Mouse (Mus musculus) cerebellum, adult 2 months (tissue): ENCODE data around the gene Soga1. TPM values are rescaled to one million over a fixed set of nuclear protein-coding genes. Genes with fewer than 3 reads are reported as not detected.
A peak's percentile ranks its signal among the peaks of the same experiment; 100 is the strongest.

Experiments
- DNase-seq, 2 experiments: peaks; one replicate each; pipeline ENCODE4 v3.0.0; 2021
- H3K27ac ChIP-seq: fragments of 200-500 bp; 2 replicates; pipeline ENCODE4 v1.5.1; 2012; ENCODE audit warnings: low read length, control low read depth, inconsistent platforms; ENCODE audit not compliant: insufficient read depth
- H3K27me3 ChIP-seq: fragments of 200-500 bp; 2 replicates; pipeline ENCODE4 v1.6.1; 2012; ENCODE audit warnings: inconsistent platforms, mild to moderate bottlenecking, low read length, moderate library complexity; ENCODE audit not compliant: control insufficient read depth, insufficient read depth
- H3K4me1 ChIP-seq: fragments of 200-500 bp; 2 replicates; pipeline ENCODE4 v1.6.1; 2011; ENCODE audit warnings: low read length; ENCODE audit not compliant: control insufficient read depth, insufficient read depth
- H3K4me3 ChIP-seq: fragments of 200-500 bp; replicated peaks from 2 replicates; pipeline ENCODE3; 2011; ENCODE audit warnings: mild to moderate bottlenecking, low read depth, low read length, control low read depth; ENCODE audit not compliant: insufficient read depth
- CTCF ChIP-seq: fragments of 200-500 bp; IDR thresholded peaks from 2 replicates; pipeline ENCODE4 v1.5.1; 2011; ENCODE audit warnings: low read depth, mild to moderate bottlenecking, control low read depth, low read length, moderate library complexity, borderline replicate concordance; ENCODE audit not compliant: insufficient read depth
- POLR2A ChIP-seq: fragments of 200-500 bp; IDR thresholded peaks from 2 replicates; pipeline ENCODE4 v1.6.1; 2011; ENCODE audit warnings: low read length, control low read depth, borderline replicate concordance; ENCODE audit not compliant: insufficient read depth
- WGBS: fragments of 180-500 bp; shearing (Covaris S2); methylation state at CpG from one replicate; pipeline ENCODE4 v1.1.7; 2018; 5-methylcytosine and 5-hydroxymethylcytosine counted together
- polyA plus RNA-seq: library from polyadenylated mRNA; depleted of rRNA; stranded (reverse); fragments of >200 nt; gene quantifications from 2 replicates; pipeline ENCODE4 v1.2.3, GENCODE M21; 2012

Gene Soga1
- polyA plus RNA-seq, 1 experiment, result 38.3 TPM

GRCm38 (mm10) chr2:156982864-156983263, 96.2 kb downstream of the Soga1 start:
- Histone ChIP-seq H3K4me3 (peak overlapping the region; percentile 1), H3K4me1 (peaks cover 15% of the 10 kb centered on the region; the same call in 1 of the 2 replicates), H3K27me3 (no peaks in the 10 kb centered on the region), H3K27ac (peak overlapping the region; percentile 58)
- peak; percentile 50 to 65 for DNase-seq
- no peak for TF ChIP-seq POLR2A
- TF ChIP-seq CTCF, result no peak
- WGBS, result 8% methylated on average over 2 of the region's 2 CpGs

GRCm38 (mm10) chr2:156981291-156981690, 97.8 kb downstream of the Soga1 start:
- no peak for TF ChIP-seq POLR2A
- no peak for TF ChIP-seq CTCF
- peaks cover 23% of the 10 kb centered on the region; the same call in 1 of the 2 replicates for H3K4me1 ChIP-seq
- H3K4me3 ChIP-seq, result no peak overlapping the region
- no peak overlapping the region for H3K27ac ChIP-seq
- DNase-seq, result no peak
- WGBS, result 38% methylated on average over 4 of the region's 4 CpGs
- H3K27me3 ChIP-seq, result no peaks in the 10 kb centered on the region

- H3K4me3 ChIP-seq, result no peak overlapping the region
- WGBS, result 33% methylated on average over 2 of the region's 2 CpGs
- TF ChIP-seq CTCF, result no peak
- no peak for TF ChIP-seq POLR2A
- no peak for DNase-seq
- no peak overlapping the region for H3K27ac ChIP-seq
- no peaks in the 10 kb centered on the region for H3K27me3 ChIP-seq
- H3K4me1 ChIP-seq, result peaks cover 28% of the 10 kb centered on the region; the same call in 1 of the 2 replicates
Observed at GRCm38 (mm10) chr2:156980059-156980458, 99.0 kb downstream of the Soga1 start.

GRCm38 (mm10) chr2:156976711-156977110, 102.3 kb downstream of the Soga1 start:
- no peak for DNase-seq
- peaks cover 42% of the 10 kb centered on the region; the same call in 1 of the 2 replicates for H3K4me1 ChIP-seq
- H3K27me3 ChIP-seq, result no peaks in the 10 kb centered on the region
- TF ChIP-seq POLR2A (no peak), CTCF (no peak)
- no peak overlapping the region for H3K4me3 ChIP-seq
- peak overlapping the region; percentile 75; the same call in 1 of the 2 replicates for H3K27ac ChIP-seq

GRCm38 (mm10) chr2:156974967-156975366, 104.1 kb downstream of the Soga1 start:
- Histone ChIP-seq H3K4me1 (peaks cover 52% of the 10 kb centered on the region), H3K27me3 (no peaks in the 10 kb centered on the region), H3K4me3 (no peak overlapping the region), H3K27ac (peak overlapping the region; percentile 84)
- 14% methylated on average over 2 of the region's 2 CpGs for WGBS
- no peak for DNase-seq
- no peak for TF ChIP-seq POLR2A
- TF ChIP-seq CTCF, result no peak

GRCm38 (mm10) chr2:156973316-156974100, 105.5 kb downstream of the Soga1 start:
- no peaks in the 10 kb centered on the region for H3K27me3 ChIP-seq
- peak; percentile 80 to 91 for DNase-seq
- no peak overlapping the region for H3K4me3 ChIP-seq
- peak overlapping the region; percentile 92 for H3K27ac ChIP-seq
- WGBS, result 9% methylated on average over 5 of the region's 5 CpGs
- H3K4me1 ChIP-seq, result peaks cover 56% of the 10 kb centered on the region
- TF ChIP-seq POLR2A, result no peak
- TF ChIP-seq CTCF, result no peak

- no peak overlapping the region for H3K4me3 ChIP-seq
- H3K27ac ChIP-seq, result peak overlapping the region; percentile 34; the same call in 1 of the 2 replicates
- WGBS, result 21% methylated on average over 7 of the region's 7 CpGs
- TF ChIP-seq CTCF (no peak), POLR2A (no peak)
- DNase-seq, result peak; percentile 47 to 49
- no peaks in the 10 kb centered on the region for H3K27me3 ChIP-seq
- peaks cover 53% of the 10 kb centered on the region for H3K4me1 ChIP-seq
Observed at GRCm38 (mm10) chr2:156970253-156970652, 108.8 kb downstream of the Soga1 start.

GRCm38 (mm10) chr2:156968501-156968900, 110.6 kb downstream of the Soga1 start:
- peaks cover 41% of the 10 kb centered on the region for H3K4me1 ChIP-seq
- 29% methylated on average over 4 of the region's 4 CpGs for WGBS
- no peak for TF ChIP-seq CTCF
- no peak for TF ChIP-seq POLR2A
- no peak overlapping the region for H3K27ac ChIP-seq
- peak in 1 of 2 experiments; percentile 44 for DNase-seq
- H3K27me3 ChIP-seq, result no peaks in the 10 kb centered on the region
- no peak overlapping the region for H3K4me3 ChIP-seq
